Mouse (Mus musculus): Measurements from ENCODE around the gene Gm9049. TPM values are rescaled to one million over a fixed set of nuclear protein-coding genes. Genes with fewer than 3 reads are reported as not detected.

The Gm9049 gene
- total RNA-seq (2023), result not detected in 2 replicates

DNA sequence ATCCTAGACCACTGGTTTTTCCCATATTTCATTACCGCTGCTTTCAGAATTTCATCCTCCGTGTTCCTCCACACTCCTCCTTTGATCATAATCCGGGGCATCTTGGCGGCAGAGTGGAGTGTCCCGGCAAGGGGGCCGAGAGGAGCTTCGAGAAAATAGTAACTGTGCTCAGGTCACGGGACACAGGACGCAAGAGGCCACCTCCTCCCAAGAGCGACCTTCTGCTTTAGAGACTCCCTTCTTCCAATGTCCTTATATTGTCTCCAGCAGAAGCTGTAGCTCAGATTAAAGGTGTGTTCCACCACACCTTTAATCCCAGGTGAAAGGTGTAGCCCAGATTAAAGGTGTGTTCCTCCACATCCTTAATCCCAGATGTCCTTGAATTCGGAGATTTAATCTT, at the start of gene Gm9049:
TSS of gene Gm9049 (minus strand) at position 101 of the 400 bp plus-strand sequence.

DNA sequence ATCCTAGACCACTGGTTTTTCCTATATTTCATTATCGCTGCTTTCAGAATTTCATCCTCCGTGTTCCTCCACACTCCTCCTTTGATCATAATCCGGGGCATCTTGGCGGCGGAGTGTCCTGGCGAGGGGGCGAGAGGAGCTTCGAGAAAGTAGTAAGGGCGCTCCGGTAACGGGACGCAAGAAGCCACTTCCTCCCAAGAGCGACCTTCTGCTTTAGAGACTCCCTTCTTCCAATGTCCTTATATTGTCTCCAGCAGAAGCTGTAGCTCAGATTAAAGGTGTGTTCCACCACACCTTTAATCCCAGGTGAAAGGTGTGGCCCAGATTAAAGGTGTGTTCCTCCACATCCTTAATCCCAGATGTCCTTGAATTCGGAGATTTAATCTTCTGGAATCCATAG, 5.3 kb downstream of the Gm9049 start, which contains the start of gene Gm9048:
TSS of gene Gm9048 (minus strand) at position 101 of the 400 bp plus-strand sequence.

DNA sequence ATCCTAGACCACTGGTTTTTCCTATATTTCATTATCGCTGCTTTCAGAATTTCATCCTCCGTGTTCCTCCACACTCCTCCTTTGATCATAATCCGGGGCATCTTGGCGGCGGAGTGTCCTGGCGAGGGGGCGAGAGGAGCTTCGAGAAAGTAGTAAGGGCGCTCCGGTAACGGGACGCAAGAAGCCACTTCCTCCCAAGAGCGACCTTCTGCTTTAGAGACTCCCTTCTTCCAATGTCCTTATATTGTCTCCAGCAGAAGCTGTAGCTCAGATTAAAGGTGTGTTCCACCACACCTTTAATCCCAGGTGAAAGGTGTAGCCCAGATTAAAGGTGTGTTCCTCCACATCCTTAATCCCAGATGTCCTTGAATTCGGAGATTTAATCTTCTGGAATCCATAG, 10.8 kb downstream of the Gm9049 start, which contains the start of gene Gm9046:
TSS of gene Gm9046 (minus strand) at position 101 of the 400 bp plus-strand sequence.

DNA sequence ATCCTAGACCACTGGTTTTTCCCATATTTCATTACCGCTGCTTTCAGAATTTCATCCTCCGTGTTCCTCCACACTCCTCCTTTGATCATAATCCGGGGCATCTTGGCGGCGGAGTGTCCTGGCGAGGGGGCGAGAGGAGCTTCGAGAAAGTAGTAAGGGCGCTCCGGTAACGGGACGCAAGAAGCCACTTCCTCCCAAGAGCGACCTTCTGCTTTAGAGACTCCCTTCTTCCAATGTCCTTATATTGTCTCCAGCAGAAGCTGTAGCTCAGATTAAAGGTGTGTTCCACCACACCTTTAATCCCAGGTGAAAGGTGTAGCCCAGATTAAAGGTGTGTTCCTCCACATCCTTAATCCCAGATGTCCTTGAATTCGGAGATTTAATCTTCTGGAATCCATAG, 16.2 kb downstream of the Gm9049 start, which contains the start of gene Gm9045:
TSS of gene Gm9045 (minus strand) at position 101 of the 400 bp plus-strand sequence.

DNA sequence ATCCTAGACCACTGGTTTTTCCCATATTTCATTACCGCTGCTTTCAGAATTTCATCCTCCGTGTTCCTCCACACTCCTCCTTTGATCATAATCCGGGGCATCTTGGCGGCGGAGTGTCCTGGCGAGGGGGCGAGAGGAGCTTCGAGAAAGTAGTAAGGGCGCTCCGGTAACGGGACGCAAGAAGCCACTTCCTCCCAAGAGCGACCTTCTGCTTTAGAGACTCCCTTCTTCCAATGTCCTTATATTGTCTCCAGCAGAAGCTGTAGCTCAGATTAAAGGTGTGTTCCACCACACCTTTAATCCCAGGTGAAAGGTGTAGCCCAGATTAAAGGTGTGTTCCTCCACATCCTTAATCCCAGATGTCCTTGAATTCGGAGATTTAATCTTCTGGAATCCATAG, 21.6 kb downstream of the Gm9049 start, which contains the start of gene Gm9044:
TSS of gene Gm9044 (minus strand) at position 101 of the 400 bp plus-strand sequence.

DNA sequence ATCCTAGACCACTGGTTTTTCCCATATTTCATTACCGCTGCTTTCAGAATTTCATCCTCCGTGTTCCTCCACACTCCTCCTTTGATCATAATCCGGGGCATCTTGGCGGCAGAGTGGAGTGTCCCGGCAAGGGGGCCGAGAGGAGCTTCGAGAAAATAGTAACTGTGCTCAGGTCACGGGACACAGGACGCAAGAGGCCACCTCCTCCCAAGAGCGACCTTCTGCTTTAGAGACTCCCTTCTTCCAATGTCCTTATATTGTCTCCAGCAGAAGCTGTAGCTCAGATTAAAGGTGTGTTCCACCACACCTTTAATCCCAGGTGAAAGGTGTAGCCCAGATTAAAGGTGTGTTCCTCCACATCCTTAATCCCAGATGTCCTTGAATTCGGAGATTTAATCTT, 27.0 kb downstream of the Gm9049 start, which contains the start of gene Gm9040:
TSS of gene Gm9040 (minus strand) at position 101 of the 400 bp plus-strand sequence.

Other genes starting within 250 kb of the Gm9049 start
- 10.0 and 18.6 TPM in 2 replicates for gene Mdm1, start 212.3 kb downstream of the Gm9049 start, total RNA-seq (2023)
- gene Il22, start 149.2 kb downstream of the Gm9049 start, total RNA-seq (2023), result not detected in 2 replicates
- 0.50 and 0.76 TPM in 2 replicates for gene Gm32717, start 113.3 kb downstream of the Gm9049 start, total RNA-seq (2023)
- gene Gm32802, start 95.4 kb downstream of the Gm9049 start, total RNA-seq (2023), result 0.50 and 0.76 TPM in 2 replicates
- gene Iltifb, start 59.1 kb downstream of the Gm9049 start, total RNA-seq (2023), result not detected in 2 replicates
- not detected in 2 replicates for gene Gm9040, start 27.1 kb downstream of the Gm9049 start, total RNA-seq (2023)
- gene Gm9044, start 21.7 kb downstream of the Gm9049 start, total RNA-seq (2023), result not detected in 2 replicates
- gene Gm9045, start 16.3 kb downstream of the Gm9049 start, total RNA-seq (2023), result not detected in 2 replicates
- gene Gm9046, start 10.8 kb downstream of the Gm9049 start, total RNA-seq (2023), result not detected in 2 replicates
- not detected in 2 replicates for gene Gm9048, start 5.4 kb downstream of the Gm9049 start, total RNA-seq (2023)
- not detected in 2 replicates for gene Ifng, start 86.9 kb upstream of the Gm9049 start, total RNA-seq (2023)